Mouse (Mus musculus): ENCODE measurements around the gene Tmem246. TPM values are rescaled to one million over a fixed set of nuclear protein-coding genes. Genes with fewer than 3 reads are reported as not detected.
"Not testable (repeated sequence)": the region's sequence is repeated elsewhere in the genome, so short reads cannot be mapped to it uniquely, and the experiment has no call there.

Tmem246 gene
- polyA plus RNA-seq, 1 experiment: 62.3 TPM

GRCm38 (mm10) chr4:49626973-49627372 lies 29.3 kb upstream of the Tmem246 start:
- WGBS: 2% methylated on average over 3 of the region's 3 CpGs

GRCm38 (mm10) chr4:49624969-49625368 lies 27.3 kb upstream of the Tmem246 start:
- not testable (repeated sequence) for H3K36me3 ChIP-seq (ENCODE audit: control insufficient read depth, insufficient read depth, low read length); H3K4me3 ChIP-seq (ENCODE audit: low read depth, low read length); H3K4me1 ChIP-seq (ENCODE audit: control insufficient read depth, insufficient read depth, insufficient read length, low read length); H3K27ac ChIP-seq (ENCODE audit: insufficient read depth, low read depth, low read length); H3K27me3 ChIP-seq (ENCODE audit: control insufficient read depth, insufficient read depth, low read length)
- 90% methylated on average over 4 of the region's 4 CpGs for WGBS

More at GRCm38 (mm10) chr4:49626973-49627372, 29.3 kb upstream of the Tmem246 start:
- Histone ChIP-seq H3K27me3 (ENCODE audit: control insufficient read depth, insufficient read depth, low read length) (no peaks in the 10 kb centered on the region), H3K27ac (ENCODE audit: insufficient read depth, low read depth, low read length) (no peak overlapping the region), H3K4me1 (ENCODE audit: control insufficient read depth, insufficient read depth, insufficient read length, low read length) (no peaks in the 10 kb centered on the region), H3K4me3 (ENCODE audit: low read depth, low read length) (no peak overlapping the region), H3K36me3 (ENCODE audit: control insufficient read depth, insufficient read depth, low read length) (no peaks in the 10 kb centered on the region)
- TF ChIP-seq CTCF (IDR thresholded peaks at IDR 0.05; ENCODE audit: extremely low read depth, insufficient read length, insufficient replicate concordance, low read depth, low read length): peak; percentile 34; the same call in 1 of the 2 replicates
- no peak for TF ChIP-seq POLR2A (IDR thresholded peaks at IDR 0.05; ENCODE audit: low read depth, low read length)

GRCm38 (mm10) chr4:49623916-49624315 lies 26.2 kb upstream of the Tmem246 start:
- no peaks in the 10 kb centered on the region for H3K4me1 ChIP-seq (ENCODE audit: control insufficient read depth, insufficient read depth, insufficient read length, low read length)
- no peak for TF ChIP-seq CTCF (IDR thresholded peaks at IDR 0.05; ENCODE audit: extremely low read depth, insufficient read length, insufficient replicate concordance, low read depth, low read length)
- no peak for TF ChIP-seq POLR2A (IDR thresholded peaks at IDR 0.05; ENCODE audit: low read depth, low read length)
- WGBS: 31% methylated on average over 4 of the region's 4 CpGs

GRCm38 (mm10) chr4:49622272-49622671 lies 24.6 kb upstream of the Tmem246 start:
- no peaks in the 10 kb centered on the region for H3K27me3 ChIP-seq (ENCODE audit: control insufficient read depth, insufficient read depth, low read length)
- 21% methylated on average over 2 of the region's 2 CpGs for WGBS
- no peaks in the 10 kb centered on the region for H3K36me3 ChIP-seq (ENCODE audit: control insufficient read depth, insufficient read depth, low read length)
- H3K4me3 ChIP-seq (ENCODE audit: low read depth, low read length): no peak overlapping the region
- H3K27ac ChIP-seq (ENCODE audit: insufficient read depth, low read depth, low read length): no peak overlapping the region
- no peak for TF ChIP-seq POLR2A (IDR thresholded peaks at IDR 0.05; ENCODE audit: low read depth, low read length)
- TF ChIP-seq CTCF (IDR thresholded peaks at IDR 0.05; ENCODE audit: extremely low read depth, insufficient read length, insufficient replicate concordance, low read depth, low read length): no peak
- no peaks in the 10 kb centered on the region for H3K4me1 ChIP-seq (ENCODE audit: control insufficient read depth, insufficient read depth, insufficient read length, low read length)

More at GRCm38 (mm10) chr4:49623916-49624315, 26.2 kb upstream of the Tmem246 start:
- Histone ChIP-seq H3K27me3 (ENCODE audit: control insufficient read depth, insufficient read depth, low read length) (no peaks in the 10 kb centered on the region), H3K4me3 (ENCODE audit: low read depth, low read length) (no peak overlapping the region), H3K36me3 (ENCODE audit: control insufficient read depth, insufficient read depth, low read length) (no peaks in the 10 kb centered on the region), H3K27ac (ENCODE audit: insufficient read depth, low read depth, low read length) (no peak overlapping the region)

GRCm38 (mm10) chr4:49619861-49620260 lies 22.2 kb upstream of the Tmem246 start:
- not testable (repeated sequence) for H3K4me3 ChIP-seq (ENCODE audit: low read depth, low read length); H3K27ac ChIP-seq (ENCODE audit: insufficient read depth, low read depth, low read length); H3K36me3 ChIP-seq (ENCODE audit: control insufficient read depth, insufficient read depth, low read length); H3K27me3 ChIP-seq (ENCODE audit: control insufficient read depth, insufficient read depth, low read length); H3K4me1 ChIP-seq (ENCODE audit: control insufficient read depth, insufficient read depth, insufficient read length, low read length)
- WGBS: 74% methylated on average over 7 of the region's 7 CpGs

- H3K36me3 ChIP-seq (ENCODE audit: control insufficient read depth, insufficient read depth, low read length): no peaks in the 10 kb centered on the region
- TF ChIP-seq POLR2A (IDR thresholded peaks at IDR 0.05; ENCODE audit: low read depth, low read length) (no peak), CTCF (IDR thresholded peaks at IDR 0.05; ENCODE audit: extremely low read depth, insufficient read length, insufficient replicate concordance, low read depth, low read length) (no peak)
These were observed 19.2 kb upstream of the Tmem246 start for GRCm38 (mm10) chr4:49616924-49617323.

GRCm38 (mm10) chr4:49605459-49605858 lies 7.8 kb upstream of the Tmem246 start:
- no peak overlapping the region for H3K4me3 ChIP-seq (ENCODE audit: low read depth, low read length)
- no peaks in the 10 kb centered on the region for H3K27me3 ChIP-seq (ENCODE audit: control insufficient read depth, insufficient read depth, low read length)
- H3K4me1 ChIP-seq (ENCODE audit: control insufficient read depth, insufficient read depth, insufficient read length, low read length): no peaks in the 10 kb centered on the region
- no peak for TF ChIP-seq CTCF (IDR thresholded peaks at IDR 0.05; ENCODE audit: extremely low read depth, insufficient read length, insufficient replicate concordance, low read depth, low read length)
- no peaks in the 10 kb centered on the region for H3K36me3 ChIP-seq (ENCODE audit: control insufficient read depth, insufficient read depth, low read length)
- H3K27ac ChIP-seq (ENCODE audit: insufficient read depth, low read depth, low read length): no peak overlapping the region
- WGBS: 81% methylated on average over 1 of the region's 1 CpGs

More at GRCm38 (mm10) chr4:49616924-49617323, 19.2 kb upstream of the Tmem246 start:
- no peaks in the 10 kb centered on the region for H3K4me1 ChIP-seq (ENCODE audit: control insufficient read depth, insufficient read depth, insufficient read length, low read length)
- 88% methylated on average over 10 of the region's 10 CpGs for WGBS
- H3K27ac ChIP-seq (ENCODE audit: insufficient read depth, low read depth, low read length): no peak overlapping the region
- H3K4me3 ChIP-seq (ENCODE audit: low read depth, low read length): no peak overlapping the region
- H3K27me3 ChIP-seq (ENCODE audit: control insufficient read depth, insufficient read depth, low read length): no peaks in the 10 kb centered on the region

- WGBS: 89% methylated on average over 5 of the region's 5 CpGs
- H3K4me1 ChIP-seq (ENCODE audit: control insufficient read depth, insufficient read depth, insufficient read length, low read length): no peaks in the 10 kb centered on the region
- H3K4me3 ChIP-seq (ENCODE audit: low read depth, low read length): no peak overlapping the region
- no peak for TF ChIP-seq CTCF (IDR thresholded peaks at IDR 0.05; ENCODE audit: extremely low read depth, insufficient read length, insufficient replicate concordance, low read depth, low read length)
- TF ChIP-seq POLR2A (IDR thresholded peaks at IDR 0.05; ENCODE audit: low read depth, low read length): no peak
- H3K36me3 ChIP-seq (ENCODE audit: control insufficient read depth, insufficient read depth, low read length): no peaks in the 10 kb centered on the region
- no peaks in the 10 kb centered on the region for H3K27me3 ChIP-seq (ENCODE audit: control insufficient read depth, insufficient read depth, low read length)
- H3K27ac ChIP-seq (ENCODE audit: insufficient read depth, low read depth, low read length): no peak overlapping the region
These were observed 6.9 kb upstream of the Tmem246 start for GRCm38 (mm10) chr4:49604616-49605015.

Data from small intestine, adult 2 months (tissue).